Mouse (Mus musculus): Measurements from ENCODE around the gene 9330182L06Rik. TPM values are rescaled to one million over a fixed set of nuclear protein-coding genes. Genes with fewer than 3 reads are reported as not detected.

Gene 9330182L06Rik
- polyA plus RNA-seq, 1 experiment from 2014 or later, result 20.1 TPM

GRCm38 (mm10) chr5:9371127-9371526, 105.2 kb downstream of the 9330182L06Rik start:
- Histone ChIP-seq H3K27ac (no peak overlapping the region), H3K4me2 (no peak overlapping the region), H3K27me3 (no peaks in the 10 kb centered on the region), H3K4me3 (no peak overlapping the region), H3K9ac (no peak overlapping the region), H3K36me3 (no peaks in the 10 kb centered on the region), H3K9me3 (no peaks in the 10 kb centered on the region), H3K4me1 (replicated peaks) (peaks cover 11% of the 10 kb centered on the region; the same call in 1 of the 2 replicates)
- no peak for ATAC-seq (ENCODE audit: low FRiP score)
- WGBS, result 94% methylated on average over 3 of the region's 3 CpGs

DNA sequence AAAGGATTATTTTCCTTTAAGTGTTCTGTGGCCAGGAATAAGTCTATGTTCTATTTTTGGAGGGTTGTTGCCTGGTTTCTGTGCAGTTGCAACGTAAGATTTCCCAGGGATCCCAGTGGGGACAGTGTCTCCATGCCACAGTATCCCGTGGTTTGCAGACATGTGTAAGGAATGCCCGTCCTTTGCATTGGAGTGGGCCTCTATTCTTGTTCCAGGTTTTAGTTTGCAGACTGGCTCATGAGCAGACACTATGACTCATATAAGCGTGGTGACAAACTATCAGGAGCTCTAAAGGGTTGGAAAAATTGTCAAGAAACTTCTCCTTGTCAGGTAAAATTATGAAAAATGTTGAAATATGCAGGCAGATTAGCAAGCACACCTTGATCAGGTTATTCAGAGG, 107.4 kb downstream of the 9330182L06Rik start:
- Histone ChIP-seq H3K9me3 (no peaks in the 10 kb centered on the region), H3K9ac (no peak overlapping the region), H3K27me3 (no peaks in the 10 kb centered on the region), H3K4me2 (no peak overlapping the region), H3K27ac (no peak overlapping the region), H3K4me3 (no peak overlapping the region), H3K36me3 (no peaks in the 10 kb centered on the region), H3K4me1 (replicated peaks) (peaks cover 2% of the 10 kb centered on the region; the same call in 1 of the 2 replicates)
- 92% methylated on average over 4 of the region's 4 CpGs for WGBS
- ATAC-seq (ENCODE audit: low FRiP score), result no peak

- 80% methylated on average over 7 of the region's 7 CpGs for WGBS
- H3K4me3 ChIP-seq, result no peak overlapping the region
- no peaks in the 10 kb centered on the region for H3K4me1 ChIP-seq (replicated peaks)
- no peak for ATAC-seq (ENCODE audit: low FRiP score)
- H3K4me2 ChIP-seq, result no peak overlapping the region
- H3K9me3 ChIP-seq, result no peaks in the 10 kb centered on the region
- no peak overlapping the region for H3K9ac ChIP-seq
- no peaks in the 10 kb centered on the region for H3K27me3 ChIP-seq
- H3K27ac ChIP-seq, result no peak overlapping the region
- no peaks in the 10 kb centered on the region for H3K36me3 ChIP-seq
Observed at GRCm38 (mm10) chr5:9389968-9390367, 124.0 kb downstream of the 9330182L06Rik start.

- Histone ChIP-seq H3K36me3 (no peaks in the 10 kb centered on the region), H3K27ac (no peak overlapping the region), H3K9ac (no peak overlapping the region), H3K4me3 (no peak overlapping the region), H3K4me1 (replicated peaks) (no peaks in the 10 kb centered on the region), H3K4me2 (no peak overlapping the region), H3K27me3 (no peaks in the 10 kb centered on the region), H3K9me3 (no peaks in the 10 kb centered on the region)
- 79% methylated on average over 1 of the region's 1 CpGs for WGBS
- ATAC-seq (ENCODE audit: low FRiP score), result no peak
Observed at GRCm38 (mm10) chr5:9391858-9392393, 126.0 kb downstream of the 9330182L06Rik start.

GRCm38 (mm10) chr5:9417098-9417497, 151.2 kb downstream of the 9330182L06Rik start:
- no peaks in the 10 kb centered on the region for H3K9me3 ChIP-seq
- H3K4me3 ChIP-seq, result no peak overlapping the region
- H3K27me3 ChIP-seq, result no peaks in the 10 kb centered on the region
- peaks cover under 1% of the 10 kb centered on the region; the same call in 1 of the 2 replicates for H3K36me3 ChIP-seq
- whole genome bisulfite sequencing, result 89% methylated on average over 7 of the region's 7 CpGs
- H3K4me1 ChIP-seq (replicated peaks), result no peaks in the 10 kb centered on the region
- ATAC-seq (ENCODE audit: low FRiP score), result no peak; the same call in 1 of the 2 replicates
- no peak overlapping the region for H3K9ac ChIP-seq
- H3K27ac ChIP-seq, result no peak overlapping the region
- no peak overlapping the region for H3K4me2 ChIP-seq

DNA sequence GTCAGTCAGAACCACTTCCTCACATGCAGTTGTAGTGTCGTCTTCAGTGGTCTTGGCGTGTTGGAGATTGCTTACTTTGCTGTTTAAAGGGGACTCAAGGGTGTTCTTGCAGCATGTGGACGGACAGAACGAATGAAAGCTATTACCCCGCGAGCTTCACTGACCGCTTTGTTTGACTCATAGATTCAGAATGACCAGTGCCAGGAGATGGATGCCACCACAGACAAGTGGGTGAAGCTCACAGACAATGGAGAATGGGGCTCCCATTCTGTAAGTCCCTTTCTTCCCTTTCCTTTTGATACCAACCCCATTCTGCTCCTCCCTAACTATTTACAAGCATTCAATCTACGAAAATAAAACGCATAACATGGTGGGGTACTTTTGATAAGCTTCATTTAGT, 151.9 kb downstream of the 9330182L06Rik start:
- 57% methylated on average over 9 of the region's 9 CpGs for WGBS
- Histone ChIP-seq H3K9ac (no peak overlapping the region), H3K27ac (no peak overlapping the region), H3K9me3 (no peaks in the 10 kb centered on the region), H3K36me3 (peaks cover 3% of the 10 kb centered on the region; the same call in 1 of the 2 replicates), H3K4me1 (replicated peaks) (no peaks in the 10 kb centered on the region), H3K27me3 (no peaks in the 10 kb centered on the region), H3K4me2 (no peak overlapping the region), H3K4me3 (no peak overlapping the region)
- ATAC-seq (ENCODE audit: low FRiP score), result no peak

DNA sequence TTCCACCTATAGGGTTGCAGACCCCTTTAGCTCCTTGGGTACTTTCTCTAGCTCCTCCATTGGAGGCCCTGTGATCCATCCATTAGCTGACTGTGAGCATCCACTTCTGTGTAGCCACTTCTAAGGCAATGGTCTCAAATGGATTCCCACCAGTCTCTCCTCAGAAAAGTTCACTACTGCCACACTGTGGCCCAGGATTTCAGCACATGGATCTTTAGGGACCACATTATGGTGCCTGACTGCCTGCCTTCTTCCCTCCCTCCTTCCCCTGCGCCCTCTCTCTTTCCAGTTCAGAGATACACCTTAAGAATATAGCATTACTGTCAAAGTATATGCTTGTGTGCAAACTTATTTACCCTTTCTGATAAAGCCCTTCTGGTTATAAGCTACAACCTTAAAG, 154.0 kb downstream of the 9330182L06Rik start:
- 0 out of 2 replicates have a peak, but pooled peaks have one; percentile 50 for ATAC-seq (ENCODE audit: low FRiP score)
- peaks cover 3% of the 10 kb centered on the region; the same call in 1 of the 2 replicates for H3K36me3 ChIP-seq
- 65% methylated on average over 1 of the region's 1 CpGs for WGBS
- no peaks in the 10 kb centered on the region for H3K9me3 ChIP-seq
- no peak overlapping the region for H3K4me2 ChIP-seq
- no peak overlapping the region for H3K9ac ChIP-seq
- H3K4me3 ChIP-seq, result no peak overlapping the region
- H3K27ac ChIP-seq, result no peak overlapping the region
- H3K4me1 ChIP-seq (replicated peaks), result peaks cover 3% of the 10 kb centered on the region; the same call in 1 of the 2 replicates
- no peaks in the 10 kb centered on the region for H3K27me3 ChIP-seq

- Histone ChIP-seq H3K4me2 (no peak overlapping the region), H3K9ac (no peak overlapping the region)
- peak; percentile 43; the same call in 1 of the 2 replicates for ATAC-seq (ENCODE audit: low FRiP score)
Observed at GRCm38 (mm10) chr5:9424464-9424863, 158.5 kb downstream of the 9330182L06Rik start.

GRCm38 (mm10) chr5:9427165-9427564, 161.2 kb downstream of the 9330182L06Rik start:
- no peaks in the 10 kb centered on the region for H3K27me3 ChIP-seq
- peak; percentile 6; the same call in 1 of the 2 replicates for ATAC-seq (ENCODE audit: low FRiP score)
- H3K27ac ChIP-seq, result no peak overlapping the region
- H3K9me3 ChIP-seq, result no peaks in the 10 kb centered on the region
- no peak overlapping the region for H3K4me3 ChIP-seq
- H3K36me3 ChIP-seq, result peaks cover 7% of the 10 kb centered on the region; the same call in 1 of the 2 replicates
- no peak overlapping the region for H3K4me2 ChIP-seq
- H3K4me1 ChIP-seq (replicated peaks), result peaks cover 3% of the 10 kb centered on the region; the same call in 1 of the 2 replicates
- H3K9ac ChIP-seq, result no peak overlapping the region
- WGBS, result 98% methylated on average over 2 of the region's 2 CpGs

More at GRCm38 (mm10) chr5:9424464-9424863, 158.5 kb downstream of the 9330182L06Rik start:
- H3K27ac ChIP-seq, result no peak overlapping the region
- H3K36me3 ChIP-seq, result peaks cover 3% of the 10 kb centered on the region; the same call in 1 of the 2 replicates
- peaks cover 3% of the 10 kb centered on the region; the same call in 1 of the 2 replicates for H3K4me1 ChIP-seq (replicated peaks)
- 48% methylated on average over 2 of the region's 2 CpGs for WGBS
- H3K4me3 ChIP-seq, result no peak overlapping the region
- H3K9me3 ChIP-seq, result no peaks in the 10 kb centered on the region
- no peaks in the 10 kb centered on the region for H3K27me3 ChIP-seq

GRCm38 (mm10) chr5:9427581-9428241, 161.8 kb downstream of the 9330182L06Rik start:
- H3K4me1 ChIP-seq (replicated peaks), result peaks cover 3% of the 10 kb centered on the region; the same call in 1 of the 2 replicates
- no peak overlapping the region for H3K4me2 ChIP-seq
- peaks cover 5% of the 10 kb centered on the region; the same call in 1 of the 2 replicates for H3K36me3 ChIP-seq
- H3K4me3 ChIP-seq, result no peak overlapping the region
- no peak overlapping the region for H3K27ac ChIP-seq
- WGBS, result 47% methylated on average over 10 of the region's 10 CpGs
- H3K9me3 ChIP-seq, result no peaks in the 10 kb centered on the region
- peak; percentile 76 for ATAC-seq (ENCODE audit: low FRiP score)
- H3K9ac ChIP-seq, result no peak overlapping the region
- no peaks in the 10 kb centered on the region for H3K27me3 ChIP-seq

GRCm38 (mm10) chr5:9428728-9429127, 162.8 kb downstream of the 9330182L06Rik start:
- H3K36me3 ChIP-seq, result peaks cover 5% of the 10 kb centered on the region; the same call in 1 of the 2 replicates
- no peak overlapping the region for H3K4me3 ChIP-seq
- no peak overlapping the region for H3K27ac ChIP-seq
- H3K4me1 ChIP-seq (replicated peaks), result peaks cover 3% of the 10 kb centered on the region; the same call in 1 of the 2 replicates
- H3K9me3 ChIP-seq, result no peaks in the 10 kb centered on the region
- H3K4me2 ChIP-seq, result no peak overlapping the region
- no peak for ATAC-seq (ENCODE audit: low FRiP score)
- no peaks in the 10 kb centered on the region for H3K27me3 ChIP-seq
- no peak overlapping the region for H3K9ac ChIP-seq
- 78% methylated on average over 3 of the region's 3 CpGs for WGBS

DNA sequence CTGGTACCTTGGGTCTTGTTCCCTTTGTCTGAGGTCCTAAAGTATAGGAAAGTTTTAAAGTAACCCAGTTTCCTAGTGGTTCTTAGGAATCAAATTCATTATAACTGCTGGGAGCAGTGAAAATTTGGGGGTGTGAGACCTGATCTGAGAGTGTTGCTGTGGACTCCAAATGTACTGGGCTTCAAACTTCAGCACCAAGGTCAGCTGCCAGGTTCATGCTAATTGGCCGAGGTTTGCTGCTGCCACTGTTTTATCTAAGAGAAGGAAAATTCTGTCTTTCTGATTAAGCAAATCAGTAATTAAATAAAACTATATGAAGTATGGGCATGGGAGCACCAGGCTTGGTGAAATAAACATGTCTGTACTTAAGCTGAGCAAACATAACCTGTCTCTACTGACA, 180.2 kb downstream of the 9330182L06Rik start:
- 20% methylated on average over 1 of the region's 1 CpGs for WGBS
- no peaks in the 10 kb centered on the region for H3K27me3 ChIP-seq
- H3K9me3 ChIP-seq, result no peaks in the 10 kb centered on the region
- H3K4me1 ChIP-seq (replicated peaks), result no peaks in the 10 kb centered on the region
- no peak overlapping the region for H3K4me3 ChIP-seq
- H3K9ac ChIP-seq, result no peak overlapping the region
- H3K36me3 ChIP-seq, result peaks cover 3% of the 10 kb centered on the region; the same call in 1 of the 2 replicates
- H3K4me2 ChIP-seq, result no peak overlapping the region
- ATAC-seq (ENCODE audit: low FRiP score), result no peak
- no peak overlapping the region for H3K27ac ChIP-seq
